Mouse (Mus musculus): ENCODE measurements around the gene Rhov. TPM values are rescaled to one million over a fixed set of nuclear protein-coding genes. Genes with fewer than 3 reads are reported as not detected.

Gene Rhov
- total and polyA plus RNA-seq, 2 experiments from 2014 or later = 28.4 to 32.6 TPM

DNA sequence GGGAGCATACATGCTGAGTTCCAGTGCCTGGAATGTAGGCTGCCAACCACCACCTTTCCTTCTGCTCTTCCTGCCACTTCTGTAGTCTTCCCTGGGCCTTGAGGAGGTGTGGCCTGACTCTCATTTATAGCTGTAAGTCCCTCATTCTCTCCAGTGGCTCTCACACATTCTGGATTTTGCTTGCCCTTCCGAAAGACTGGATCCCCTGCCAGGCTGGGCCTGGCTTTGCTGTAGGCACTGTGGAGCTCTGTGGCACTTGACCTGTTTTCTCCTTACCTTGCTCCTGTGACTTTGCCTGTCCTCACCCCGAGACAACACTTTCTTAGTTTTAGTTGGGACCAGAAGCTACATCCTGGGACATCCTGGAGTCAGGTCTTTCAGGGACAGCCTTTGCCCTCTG is 27.8 kb upstream of the Rhov start:
- WGBS = 86% methylated on average over 2 of the region's 2 CpGs
- H3K9ac ChIP-seq (replicated peaks; ENCODE audit: low read length) = no peak overlapping the region

DNA sequence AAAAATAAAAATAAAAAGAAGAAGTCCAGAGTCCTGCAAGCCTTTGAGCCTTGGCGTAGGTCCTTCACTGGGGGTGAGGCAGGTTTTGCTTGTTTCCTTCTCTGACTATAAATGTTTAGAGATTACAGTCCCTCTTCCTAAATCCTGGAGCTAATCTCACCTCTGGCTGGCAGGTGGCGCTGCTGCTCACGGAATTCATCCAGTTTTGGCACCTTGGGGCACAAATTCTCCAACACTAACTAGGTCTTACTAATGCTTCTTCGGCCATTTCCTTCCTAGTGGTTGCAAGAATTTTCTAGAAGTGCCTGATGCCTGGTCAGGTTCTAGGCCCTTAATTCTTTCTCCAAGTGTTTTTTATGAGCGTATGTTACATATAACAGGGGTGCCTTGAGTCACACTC is 27.3 kb upstream of the Rhov start:
- no peak overlapping the region for H3K27ac ChIP-seq
- H3K4me2 ChIP-seq (ENCODE audit: low read depth, low read length) = no peak overlapping the region
- peak; percentile 84 for DNase-seq (ENCODE audit: low spot score)
- no peak overlapping the region for H3K4me3 ChIP-seq (ENCODE audit: low read length)
- H3K9me3 ChIP-seq (ENCODE audit: low read length) = no peaks in the 10 kb centered on the region
- H3K36me3 ChIP-seq (ENCODE audit: insufficient read depth, low read length) = peaks cover 34% of the 10 kb centered on the region
- H3K27me3 ChIP-seq (ENCODE audit: insufficient read depth, low read length) = no peaks in the 10 kb centered on the region
- ATAC-seq = no peak
- peaks cover 4% of the 10 kb centered on the region; the same call in 1 of the 2 replicates for H3K4me1 ChIP-seq (ENCODE audit: insufficient read depth, low read length)
- WGBS = 45% methylated on average over 5 of the region's 5 CpGs
- H3K9ac ChIP-seq (replicated peaks; ENCODE audit: low read length) = no peak overlapping the region
- TF ChIP-seq CTCF (IDR thresholded peaks at IDR 0.05; ENCODE audit: low read depth) = peak; percentile 81

More for the DNA sequence above, 27.8 kb upstream of the Rhov start:
- no peak overlapping the region for H3K4me3 ChIP-seq (ENCODE audit: low read length)
- ATAC-seq = no peak
- H3K4me2 ChIP-seq (ENCODE audit: low read depth, low read length) = no peak overlapping the region
- H3K4me1 ChIP-seq (ENCODE audit: insufficient read depth, low read length) = peaks cover 4% of the 10 kb centered on the region; the same call in 1 of the 2 replicates
- H3K27ac ChIP-seq = no peak overlapping the region
- H3K9me3 ChIP-seq (ENCODE audit: low read length) = no peaks in the 10 kb centered on the region
- DNase-seq (ENCODE audit: low spot score) = no peak
- H3K27me3 ChIP-seq (ENCODE audit: insufficient read depth, low read length) = no peaks in the 10 kb centered on the region
- no peak for TF ChIP-seq CTCF (IDR thresholded peaks at IDR 0.05; ENCODE audit: low read depth)
- H3K36me3 ChIP-seq (ENCODE audit: insufficient read depth, low read length) = peaks cover 29% of the 10 kb centered on the region; the same call in 1 of the 2 replicates

DNA sequence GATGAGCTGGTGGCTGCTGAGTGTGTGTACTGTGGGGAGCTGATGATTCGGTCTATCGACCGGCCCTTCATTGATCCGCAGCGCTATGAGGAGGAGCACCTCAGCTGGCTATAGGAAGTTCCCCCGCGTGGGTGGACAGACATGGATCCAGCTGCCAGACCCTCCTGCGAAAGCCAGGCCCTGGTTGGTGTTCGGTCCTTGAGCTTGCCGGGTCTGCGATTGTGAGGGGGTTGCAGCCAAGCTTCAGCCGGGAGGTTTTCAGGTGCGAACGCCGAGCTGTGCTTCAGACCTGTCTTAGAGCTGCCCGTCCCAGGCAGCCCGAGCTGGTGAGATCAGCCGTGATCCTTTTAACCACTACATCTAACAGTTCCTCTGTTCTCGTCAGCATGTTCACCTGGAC is 26.4 kb upstream of the Rhov start:
- Histone ChIP-seq H3K4me3 (ENCODE audit: low read length) (no peak overlapping the region), H3K36me3 (ENCODE audit: insufficient read depth, low read length) (peaks cover 36% of the 10 kb centered on the region), H3K9me3 (ENCODE audit: low read length) (no peaks in the 10 kb centered on the region), H3K27me3 (ENCODE audit: insufficient read depth, low read length) (no peaks in the 10 kb centered on the region), H3K4me1 (ENCODE audit: insufficient read depth, low read length) (peaks cover 4% of the 10 kb centered on the region; the same call in 1 of the 2 replicates), H3K4me2 (ENCODE audit: low read depth, low read length) (no peak overlapping the region), H3K27ac (no peak overlapping the region), H3K9ac (replicated peaks; ENCODE audit: low read length) (no peak overlapping the region)
- ATAC-seq (no peak), DNase-seq (ENCODE audit: low spot score) (no peak)
- 93% methylated on average over 19 of the region's 19 CpGs for WGBS
- TF ChIP-seq CTCF (IDR thresholded peaks at IDR 0.05; ENCODE audit: low read depth) = no peak

- WGBS = 92% methylated on average over 12 of the region's 12 CpGs
- TF ChIP-seq CTCF (IDR thresholded peaks at IDR 0.05; ENCODE audit: low read depth) = no peak
- Histone ChIP-seq H3K9ac (replicated peaks; ENCODE audit: low read length) (no peak overlapping the region), H3K27ac (no peak overlapping the region), H3K4me3 (ENCODE audit: low read length) (no peak overlapping the region), H3K4me1 (ENCODE audit: insufficient read depth, low read length) (peaks cover 4% of the 10 kb centered on the region; the same call in 1 of the 2 replicates), H3K4me2 (ENCODE audit: low read depth, low read length) (no peak overlapping the region), H3K9me3 (ENCODE audit: low read length) (no peaks in the 10 kb centered on the region), H3K36me3 (ENCODE audit: insufficient read depth, low read length) (peaks cover 40% of the 10 kb centered on the region), H3K27me3 (ENCODE audit: insufficient read depth, low read length) (no peaks in the 10 kb centered on the region)
- DNase-seq (ENCODE audit: low spot score) (no peak), ATAC-seq (no peak)
Measured at GRCm38 (mm10) chr2:119296756-119297155, 25.7 kb upstream of the Rhov start.

DNA sequence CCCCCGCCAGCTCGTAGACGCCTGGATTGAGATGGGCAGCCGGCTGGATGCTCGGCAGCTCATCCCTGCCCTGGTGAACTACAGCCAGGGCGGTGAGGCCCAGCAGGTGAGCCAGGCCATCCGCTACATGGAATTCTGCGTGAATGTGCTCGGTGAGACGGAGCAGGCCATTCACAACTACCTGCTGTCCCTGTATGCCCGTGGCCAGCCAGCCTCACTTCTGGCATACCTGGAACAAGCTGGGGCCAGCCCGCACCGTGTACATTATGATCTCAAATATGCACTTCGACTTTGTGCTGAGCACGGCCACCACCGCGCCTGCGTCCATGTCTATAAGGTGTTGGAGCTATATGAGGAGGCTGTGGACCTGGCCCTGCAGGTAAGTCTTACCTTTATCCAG is 23.3 kb upstream of the Rhov start:
- ATAC-seq (no peak), DNase-seq (ENCODE audit: low spot score) (no peak)
- no peak for TF ChIP-seq CTCF (IDR thresholded peaks at IDR 0.05; ENCODE audit: low read depth)
- Histone ChIP-seq H3K27ac (no peak overlapping the region), H3K4me1 (ENCODE audit: insufficient read depth, low read length) (peaks cover 10% of the 10 kb centered on the region; the same call in 1 of the 2 replicates), H3K4me2 (ENCODE audit: low read depth, low read length) (no peak overlapping the region), H3K9ac (replicated peaks; ENCODE audit: low read length) (no peak overlapping the region), H3K4me3 (ENCODE audit: low read length) (no peak overlapping the region), H3K9me3 (ENCODE audit: low read length) (no peaks in the 10 kb centered on the region), H3K36me3 (ENCODE audit: insufficient read depth, low read length) (peaks cover 40% of the 10 kb centered on the region), H3K27me3 (ENCODE audit: insufficient read depth, low read length) (no peaks in the 10 kb centered on the region)
- WGBS = 90% methylated on average over 18 of the region's 18 CpGs

- no peak overlapping the region for H3K9ac ChIP-seq (replicated peaks; ENCODE audit: low read length)
- peaks cover 10% of the 10 kb centered on the region; the same call in 1 of the 2 replicates for H3K4me1 ChIP-seq (ENCODE audit: insufficient read depth, low read length)
- WGBS = 89% methylated on average over 34 of the region's 34 CpGs
- no peak overlapping the region for H3K4me3 ChIP-seq (ENCODE audit: low read length)
- TF ChIP-seq CTCF (IDR thresholded peaks at IDR 0.05; ENCODE audit: low read depth) = no peak
- H3K27ac ChIP-seq = no peak overlapping the region
- no peaks in the 10 kb centered on the region for H3K27me3 ChIP-seq (ENCODE audit: insufficient read depth, low read length)
- ATAC-seq (no peak), DNase-seq (ENCODE audit: low spot score) (no peak)
- no peak overlapping the region for H3K4me2 ChIP-seq (ENCODE audit: low read depth, low read length)
- peaks cover 35% of the 10 kb centered on the region for H3K36me3 ChIP-seq (ENCODE audit: insufficient read depth, low read length)
- no peaks in the 10 kb centered on the region for H3K9me3 ChIP-seq (ENCODE audit: low read length)
Measured at GRCm38 (mm10) chr2:119293776-119294390, 22.8 kb upstream of the Rhov start.

GRCm38 (mm10) chr2:119293311-119293710 is 22.2 kb upstream of the Rhov start:
- Histone ChIP-seq H3K36me3 (ENCODE audit: insufficient read depth, low read length) (peaks cover 33% of the 10 kb centered on the region), H3K9me3 (ENCODE audit: low read length) (no peaks in the 10 kb centered on the region), H3K4me2 (ENCODE audit: low read depth, low read length) (no peak overlapping the region), H3K27ac (no peak overlapping the region), H3K4me1 (ENCODE audit: insufficient read depth, low read length) (peaks cover 10% of the 10 kb centered on the region; the same call in 1 of the 2 replicates), H3K4me3 (ENCODE audit: low read length) (no peak overlapping the region), H3K9ac (replicated peaks; ENCODE audit: low read length) (no peak overlapping the region), H3K27me3 (ENCODE audit: insufficient read depth, low read length) (no peaks in the 10 kb centered on the region)
- TF ChIP-seq CTCF (IDR thresholded peaks at IDR 0.05; ENCODE audit: low read depth) = no peak
- 96% methylated on average over 17 of the region's 17 CpGs for WGBS
- no peak for ATAC-seq
- no peak for DNase-seq (ENCODE audit: low spot score)

Data from hindbrain, postnatal 0 days (tissue).